Mouse (Mus musculus): ENCODE data around the gene Abcd3. TPM values are rescaled to one million over a fixed set of nuclear protein-coding genes. Genes with fewer than 3 reads are reported as not detected.

Abcd3 gene
- 40.1 and 44.0 TPM in 2 replicates for polyA plus RNA-seq (2016; fragmentation: Nextera tagmentation; extraction: Ambion mirVana)

GRCm38 (mm10) chr3:121814877-121815548 lies at the start of gene Abcd3:
Gene Abcd3 (minus strand): TSS chr3:121815302.
- peak; percentile 97 for DNase-seq (ENCODE audit: low spot score)
- Histone ChIP-seq H3K4me3 (peak within 1 kb of the TSS; percentile 92), H3K27ac (replicated peaks) (peak within 1 kb of the TSS; percentile 98), H3K27me3 (replicated peaks; ENCODE audit: low read depth, poor library complexity, severe bottlenecking) (no peaks in the 10 kb centered on the region), H3K9me3 (no peaks in the 10 kb centered on the region), H3K36me3 (replicated peaks) (no peaks in the 10 kb centered on the region), H3K4me1 (peaks cover 29% of the 10 kb centered on the region)
- WGBS = under 1% methylated on average over 99 of the region's 99 CpGs

- DNase-seq (ENCODE audit: low spot score) = no peak
- H3K4me3 ChIP-seq = no peak overlapping the region
- 0 out of 2 replicates have a peak overlapping the region, but pooled peaks have one; percentile 30 for H3K27ac ChIP-seq (replicated peaks)
- no peaks in the 10 kb centered on the region for H3K9me3 ChIP-seq
- 33% methylated on average over 5 of the region's 5 CpGs for WGBS
- peaks cover 18% of the 10 kb centered on the region for H3K4me1 ChIP-seq
- no peaks in the 10 kb centered on the region for H3K36me3 ChIP-seq (replicated peaks)
- H3K27me3 ChIP-seq (replicated peaks; ENCODE audit: low read depth, poor library complexity, severe bottlenecking) = no peaks in the 10 kb centered on the region
Measured at GRCm38 (mm10) chr3:121859142-121859541, 44.0 kb upstream of the Abcd3 start.

DNA sequence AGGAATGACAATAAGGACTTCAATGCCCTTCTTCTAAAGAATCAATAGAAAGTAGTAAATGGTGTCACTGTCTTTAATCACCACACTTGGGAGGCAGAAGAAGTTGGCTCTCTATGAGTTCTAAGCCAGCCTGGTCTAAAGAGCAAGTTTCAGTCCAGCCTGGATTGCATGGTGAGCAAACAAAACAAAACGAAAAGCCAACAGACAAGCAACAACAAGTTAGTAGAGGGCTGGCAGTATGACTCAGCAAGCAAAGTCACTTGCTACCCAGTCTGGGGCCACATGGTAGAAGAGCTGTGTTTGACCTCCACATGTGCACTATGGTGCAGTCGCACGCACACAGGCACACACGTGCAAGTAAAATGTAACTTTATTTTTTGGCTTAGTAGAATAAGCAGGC lies 41.0 kb upstream of the Abcd3 start:
- no peak for DNase-seq (ENCODE audit: low spot score)
- Histone ChIP-seq H3K27ac (replicated peaks) (no peak overlapping the region), H3K36me3 (replicated peaks) (no peaks in the 10 kb centered on the region), H3K27me3 (replicated peaks; ENCODE audit: low read depth, poor library complexity, severe bottlenecking) (no peaks in the 10 kb centered on the region), H3K4me3 (no peak overlapping the region), H3K4me1 (peaks cover 18% of the 10 kb centered on the region), H3K9me3 (no peaks in the 10 kb centered on the region)
- 92% methylated on average over 4 of the region's 4 CpGs for WGBS

GRCm38 (mm10) chr3:121853781-121854520 lies 38.8 kb upstream of the Abcd3 start:
- Histone ChIP-seq H3K4me3 (no peak overlapping the region), H3K27me3 (replicated peaks; ENCODE audit: low read depth, poor library complexity, severe bottlenecking) (no peaks in the 10 kb centered on the region), H3K36me3 (replicated peaks) (no peaks in the 10 kb centered on the region), H3K4me1 (peaks cover 13% of the 10 kb centered on the region), H3K9me3 (no peaks in the 10 kb centered on the region), H3K27ac (replicated peaks) (no peak overlapping the region)
- WGBS = 77% methylated on average over 5 of the region's 5 CpGs
- no peak for DNase-seq (ENCODE audit: low spot score)

- H3K4me1 ChIP-seq = no peaks in the 10 kb centered on the region; the same call in 1 of the 2 replicates
- no peaks in the 10 kb centered on the region for H3K27me3 ChIP-seq (replicated peaks; ENCODE audit: low read depth, poor library complexity, severe bottlenecking)
- no peak overlapping the region for H3K27ac ChIP-seq (replicated peaks)
- no peak overlapping the region for H3K4me3 ChIP-seq
- H3K9me3 ChIP-seq = no peaks in the 10 kb centered on the region
- DNase-seq (ENCODE audit: low spot score) = no peak
- H3K36me3 ChIP-seq (replicated peaks) = no peaks in the 10 kb centered on the region
- 51% methylated on average over 4 of the region's 4 CpGs for WGBS
Measured at GRCm38 (mm10) chr3:121852074-121852826, 37.1 kb upstream of the Abcd3 start.

- Histone ChIP-seq H3K4me1 (no peaks in the 10 kb centered on the region; the same call in 1 of the 2 replicates), H3K27ac (replicated peaks) (no peak overlapping the region), H3K27me3 (replicated peaks; ENCODE audit: low read depth, poor library complexity, severe bottlenecking) (no peaks in the 10 kb centered on the region), H3K36me3 (replicated peaks) (no peaks in the 10 kb centered on the region), H3K4me3 (no peak overlapping the region), H3K9me3 (no peaks in the 10 kb centered on the region)
- no peak for DNase-seq (ENCODE audit: low spot score)
- 90% methylated on average over 3 of the region's 3 CpGs for WGBS
Measured at GRCm38 (mm10) chr3:121851006-121851405, 35.9 kb upstream of the Abcd3 start.

DNA sequence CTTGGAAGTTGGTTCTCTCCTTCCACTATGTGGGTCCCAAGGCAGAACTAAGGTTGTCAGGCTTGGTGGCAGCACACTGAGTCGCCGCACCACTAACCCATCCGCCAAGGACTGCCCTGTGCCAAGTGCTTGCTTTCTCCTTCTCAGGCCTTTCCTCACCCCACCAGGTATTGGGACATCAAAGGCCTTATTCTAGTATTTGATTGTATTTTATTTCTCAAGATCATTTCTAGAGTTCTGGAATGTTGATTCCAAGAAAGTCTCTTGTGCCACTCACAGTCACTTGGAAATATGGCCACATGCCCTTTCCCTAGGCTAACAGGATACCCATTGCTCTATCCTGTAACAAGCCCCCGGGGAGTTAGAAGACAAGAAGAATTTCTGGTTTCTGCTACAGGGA lies 35.3 kb upstream of the Abcd3 start:
- H3K4me1 ChIP-seq = no peaks in the 10 kb centered on the region; the same call in 1 of the 2 replicates
- H3K4me3 ChIP-seq = no peak overlapping the region
- H3K9me3 ChIP-seq = no peaks in the 10 kb centered on the region
- 89% methylated on average over 4 of the region's 4 CpGs for WGBS
- DNase-seq (ENCODE audit: low spot score) = no peak
- no peaks in the 10 kb centered on the region for H3K27me3 ChIP-seq (replicated peaks; ENCODE audit: low read depth, poor library complexity, severe bottlenecking)
- no peak overlapping the region for H3K27ac ChIP-seq (replicated peaks)
- H3K36me3 ChIP-seq (replicated peaks) = no peaks in the 10 kb centered on the region

DNA sequence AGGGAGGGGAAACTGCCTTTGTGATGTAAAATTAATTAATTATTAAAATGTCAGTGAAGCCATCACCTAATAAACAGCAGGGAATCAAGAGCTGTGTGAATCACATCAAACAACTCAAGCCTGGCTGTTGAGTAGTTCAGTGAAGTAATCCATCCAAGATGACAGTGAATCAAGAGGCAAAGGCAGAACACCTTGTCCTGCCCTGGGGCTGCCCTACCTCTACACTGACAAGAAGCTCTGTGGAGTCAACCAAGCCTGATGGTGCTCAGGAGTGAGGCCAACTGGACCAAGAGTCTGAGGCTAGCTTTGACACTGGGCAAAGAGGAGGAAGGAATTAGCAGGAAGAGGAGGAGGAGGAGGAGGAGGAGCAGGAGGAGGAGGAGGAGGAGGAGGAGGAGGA lies 32.2 kb upstream of the Abcd3 start:
- H3K27me3 ChIP-seq (replicated peaks; ENCODE audit: low read depth, poor library complexity, severe bottlenecking) = no peaks in the 10 kb centered on the region

DNA sequence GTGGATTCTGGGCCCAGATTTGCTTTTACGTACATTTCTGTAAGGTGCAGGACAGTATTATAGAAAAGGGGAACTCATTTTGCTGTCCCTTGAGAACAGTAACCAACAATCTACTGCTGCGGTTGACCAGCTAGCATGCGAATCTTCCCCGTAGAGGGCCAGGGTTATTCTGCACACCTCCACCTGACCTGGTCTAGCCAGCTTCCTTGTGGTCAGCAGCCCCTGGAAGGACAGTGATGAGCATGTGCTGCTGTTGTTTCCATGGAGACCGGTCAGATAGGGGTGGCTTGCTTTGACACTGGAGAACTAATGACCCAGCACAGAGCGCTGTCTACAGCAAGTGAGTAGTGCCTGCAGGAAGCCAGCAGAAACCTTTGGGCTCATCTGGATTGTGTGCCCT lies 29.6 kb upstream of the Abcd3 start:
- H3K4me1 ChIP-seq = peaks cover 3% of the 10 kb centered on the region; the same call in 1 of the 2 replicates
- no peak overlapping the region for H3K27ac ChIP-seq (replicated peaks)
- 91% methylated on average over 6 of the region's 6 CpGs for WGBS
- no peak overlapping the region for H3K4me3 ChIP-seq
- DNase-seq (ENCODE audit: low spot score) = no peak
- no peaks in the 10 kb centered on the region for H3K36me3 ChIP-seq (replicated peaks)
- H3K9me3 ChIP-seq = no peaks in the 10 kb centered on the region
- H3K27me3 ChIP-seq (replicated peaks; ENCODE audit: low read depth, poor library complexity, severe bottlenecking) = no peaks in the 10 kb centered on the region

More for the DNA sequence above, 32.2 kb upstream of the Abcd3 start:
- DNase-seq (ENCODE audit: low spot score) = no peak
- Histone ChIP-seq H3K9me3 (no peaks in the 10 kb centered on the region), H3K36me3 (replicated peaks) (no peaks in the 10 kb centered on the region), H3K27ac (replicated peaks) (no peak overlapping the region), H3K4me3 (no peak overlapping the region), H3K4me1 (peaks cover 3% of the 10 kb centered on the region; the same call in 1 of the 2 replicates)

DNA sequence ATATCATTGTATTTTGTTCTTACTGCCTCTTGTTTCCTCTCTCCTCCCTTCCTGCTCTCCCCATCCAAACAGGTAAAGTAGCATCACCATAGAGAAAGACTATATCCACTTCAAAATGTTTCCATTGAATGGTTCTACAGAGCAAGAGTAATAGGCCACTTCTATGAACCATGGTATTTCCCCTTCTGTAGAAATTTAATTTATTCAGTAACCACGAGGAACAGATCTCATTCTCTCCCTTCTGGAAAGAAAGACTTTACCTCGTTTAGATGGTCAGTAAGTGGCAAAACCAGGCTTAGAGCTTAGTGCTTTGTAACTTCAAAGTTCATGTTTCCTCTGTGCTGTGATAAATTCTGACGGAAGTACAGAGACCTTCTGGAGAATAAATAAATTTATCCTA lies 28.9 kb upstream of the Abcd3 start:
- no peak for DNase-seq (ENCODE audit: low spot score)
- H3K27ac ChIP-seq (replicated peaks) = no peak overlapping the region
- no peaks in the 10 kb centered on the region for H3K9me3 ChIP-seq
- no peak overlapping the region for H3K4me3 ChIP-seq
- 82% methylated on average over 3 of the region's 3 CpGs for WGBS
- no peaks in the 10 kb centered on the region for H3K27me3 ChIP-seq (replicated peaks; ENCODE audit: low read depth, poor library complexity, severe bottlenecking)
- H3K36me3 ChIP-seq (replicated peaks) = no peaks in the 10 kb centered on the region
- peaks cover 3% of the 10 kb centered on the region; the same call in 1 of the 2 replicates for H3K4me1 ChIP-seq

DNA sequence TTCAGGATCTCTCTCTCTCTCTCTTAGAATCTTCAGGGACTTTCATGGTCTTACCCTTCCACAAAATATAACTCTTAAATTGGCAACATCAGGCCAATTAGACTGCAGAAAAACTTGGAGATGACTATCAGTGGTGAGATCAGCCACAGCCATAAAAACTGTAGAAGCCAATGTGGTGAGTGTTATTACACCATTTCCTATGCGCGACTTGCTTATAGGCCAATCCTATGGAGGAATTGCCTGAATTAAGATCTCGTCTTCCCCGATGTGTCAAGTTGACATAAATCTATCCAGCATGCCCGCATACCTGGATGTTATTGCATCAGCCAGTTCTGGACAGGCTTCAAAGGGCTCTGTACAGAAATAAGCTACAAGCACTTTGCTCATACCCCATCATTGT lies 28.2 kb upstream of the Abcd3 start:
- Histone ChIP-seq H3K36me3 (replicated peaks) (no peaks in the 10 kb centered on the region), H3K9me3 (no peaks in the 10 kb centered on the region), H3K27me3 (replicated peaks; ENCODE audit: low read depth, poor library complexity, severe bottlenecking) (no peaks in the 10 kb centered on the region), H3K4me3 (no peak overlapping the region), H3K4me1 (peaks cover 3% of the 10 kb centered on the region; the same call in 1 of the 2 replicates), H3K27ac (replicated peaks) (no peak overlapping the region)
- 90% methylated on average over 5 of the region's 5 CpGs for WGBS
- DNase-seq (ENCODE audit: low spot score) = no peak

GRCm38 (mm10) chr3:121842306-121842860 lies 27.3 kb upstream of the Abcd3 start:
- Histone ChIP-seq H3K27ac (replicated peaks) (no peak overlapping the region), H3K4me3 (no peak overlapping the region), H3K4me1 (peaks cover 3% of the 10 kb centered on the region; the same call in 1 of the 2 replicates), H3K36me3 (replicated peaks) (no peaks in the 10 kb centered on the region), H3K27me3 (replicated peaks; ENCODE audit: low read depth, poor library complexity, severe bottlenecking) (no peaks in the 10 kb centered on the region), H3K9me3 (no peaks in the 10 kb centered on the region)
- WGBS = 83% methylated on average over 7 of the region's 7 CpGs
- DNase-seq (ENCODE audit: low spot score) = no peak

Data from embryonic facial prominence, embryonic 10.5 days (tissue).